Mouse (Mus musculus) bone marrow macrophage, adult 2 months (primary cell): ENCODE measurements around the gene Rhoc.

ENCODE experiments used
- CTCF ChIP-seq: IDR thresholded peaks from 2 replicates; pipeline ENCODE4 v1.5.1; 2012; ENCODE audit warnings: low read depth, mild to moderate bottlenecking, low read length, moderate library complexity
- POLR2A ChIP-seq: IDR thresholded peaks from 2 replicates; pipeline ENCODE4 v1.6.1; 2012; ENCODE audit warnings: mild to moderate bottlenecking, low read depth, low read length, borderline replicate concordance

GRCm38 (mm10) chr3:104791671-104792070, 3.5 kb downstream of the Rhoc start:
- TF ChIP-seq CTCF (no peak), POLR2A (no peak)
